Mouse (Mus musculus): ENCODE measurements around the gene Fxyd5. TPM values are rescaled to one million over a fixed set of nuclear protein-coding genes. Genes with fewer than 3 reads are reported as not detected.
A peak's percentile ranks its signal among the peaks of the same experiment; 100 is the strongest.

The Fxyd5 gene
- total RNA-seq (2014; rRNA removed) = 3.6 and 3.8 TPM in 2 replicates
- polyA plus RNA-seq (2012; rRNA removed) = 5.4 and 7.8 TPM in 2 replicates

- peak within 1 kb of the TSS; percentile 46 for H3K9ac ChIP-seq (ENCODE audit: low read depth, low read length)
- peak within 1 kb of the TSS; percentile 17; the same call in 1 of the 2 replicates for H3K27ac ChIP-seq (replicated peaks; ENCODE audit: insufficient read depth, low read depth, low read length)
- no peak for TF ChIP-seq POLR2A (IDR thresholded peaks at IDR 0.05; ENCODE audit: extremely low read depth, insufficient read depth, low read length)
- TF ChIP-seq CTCF (IDR thresholded peaks at IDR 0.05; ENCODE audit: low read depth, low read length) = no peak
- DNase-seq (ENCODE audit: extremely low read depth, low read depth, low spot score) = no peak
- H3K27me3 ChIP-seq (ENCODE audit: control insufficient read depth, insufficient read depth, low read length) = no peaks in the 10 kb centered on the region
- H3K4me1 ChIP-seq (ENCODE audit: control insufficient read depth, insufficient read depth, low read length) = no peaks in the 10 kb centered on the region
- H3K4me3 ChIP-seq (ENCODE audit: insufficient read depth, low read depth, low read length) = peak within 1 kb of the TSS; percentile 58
- 60% methylated on average over 10 of the region's 10 CpGs for WGBS
- no peaks in the 10 kb centered on the region for H3K79me2 ChIP-seq (ENCODE audit: control insufficient read depth, insufficient read depth, low read length)
- no peaks in the 10 kb centered on the region for H3K36me3 ChIP-seq (ENCODE audit: control insufficient read depth, insufficient read depth, low read length)
Observed at GRCm38 (mm10) chr7:31042431-31042910, at the start of gene Fxyd5. Gene Fxyd5 (minus strand): TSS chr7:31042481.

DNA sequence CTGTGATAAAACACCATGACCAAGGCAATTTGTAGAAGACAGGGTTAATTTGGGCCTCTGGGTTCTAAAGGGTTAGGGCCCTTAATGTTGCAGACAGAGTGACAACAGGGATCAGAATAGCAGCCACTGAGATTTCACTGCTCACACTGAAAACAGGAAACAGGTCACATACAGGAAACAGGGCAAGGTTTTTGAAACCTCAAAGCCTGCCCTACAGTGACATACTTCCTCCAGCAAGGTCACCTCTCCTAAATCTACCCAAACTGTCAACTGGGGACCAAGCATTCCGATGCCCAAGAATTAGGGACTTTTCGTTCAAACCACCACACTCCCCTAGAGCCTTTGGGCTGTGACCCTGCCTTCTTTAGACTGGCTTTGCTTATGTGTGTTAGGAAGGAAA, 47.4 kb upstream of the Fxyd5 start:
- no peak for DNase-seq (ENCODE audit: extremely low read depth, low read depth, low spot score)
- Histone ChIP-seq H3K79me2 (ENCODE audit: control insufficient read depth, insufficient read depth, low read length) (no peaks in the 10 kb centered on the region), H3K27me3 (ENCODE audit: control insufficient read depth, insufficient read depth, low read length) (no peaks in the 10 kb centered on the region), H3K36me3 (ENCODE audit: control insufficient read depth, insufficient read depth, low read length) (no peaks in the 10 kb centered on the region), H3K4me3 (ENCODE audit: insufficient read depth, low read depth, low read length) (no peak overlapping the region), H3K9ac (ENCODE audit: low read depth, low read length) (no peak overlapping the region), H3K4me1 (ENCODE audit: control insufficient read depth, insufficient read depth, low read length) (peaks cover 15% of the 10 kb centered on the region), H3K27ac (replicated peaks; ENCODE audit: insufficient read depth, low read depth, low read length) (no peak overlapping the region)
- WGBS = 88% methylated on average over 2 of the region's 2 CpGs
- no peak for TF ChIP-seq POLR2A (IDR thresholded peaks at IDR 0.05; ENCODE audit: extremely low read depth, insufficient read depth, low read length)
- TF ChIP-seq CTCF (IDR thresholded peaks at IDR 0.05; ENCODE audit: low read depth, low read length) = no peak

DNA sequence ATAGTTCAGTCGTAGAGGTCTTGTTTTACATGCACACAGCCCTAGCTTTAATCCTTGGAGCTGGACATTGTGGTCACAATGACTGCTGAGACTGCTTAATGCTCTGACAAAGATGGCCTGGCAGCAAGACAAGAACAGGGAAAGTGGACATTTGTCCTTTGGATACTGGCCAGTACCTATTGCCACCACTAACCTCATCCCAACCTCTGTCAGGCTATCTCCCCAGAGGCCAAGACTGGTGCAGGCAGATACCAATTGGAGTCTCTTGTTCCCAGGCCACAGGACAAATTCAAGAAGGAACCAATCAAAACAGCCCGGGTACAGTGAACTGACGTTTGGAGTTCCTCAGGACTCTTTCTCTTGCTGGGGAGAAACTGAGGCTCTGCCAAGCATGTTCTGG, 45.9 kb upstream of the Fxyd5 start:
- Histone ChIP-seq H3K79me2 (ENCODE audit: control insufficient read depth, insufficient read depth, low read length) (no peaks in the 10 kb centered on the region), H3K9ac (ENCODE audit: low read depth, low read length) (no peak overlapping the region), H3K4me1 (ENCODE audit: control insufficient read depth, insufficient read depth, low read length) (peaks cover 26% of the 10 kb centered on the region), H3K36me3 (ENCODE audit: control insufficient read depth, insufficient read depth, low read length) (no peaks in the 10 kb centered on the region), H3K27ac (replicated peaks; ENCODE audit: insufficient read depth, low read depth, low read length) (peak overlapping the region; percentile 5; the same call in 1 of the 2 replicates), H3K27me3 (ENCODE audit: control insufficient read depth, insufficient read depth, low read length) (no peaks in the 10 kb centered on the region), H3K4me3 (ENCODE audit: insufficient read depth, low read depth, low read length) (no peak overlapping the region)
- no peak for TF ChIP-seq POLR2A (IDR thresholded peaks at IDR 0.05; ENCODE audit: extremely low read depth, insufficient read depth, low read length)
- no peak for TF ChIP-seq CTCF (IDR thresholded peaks at IDR 0.05; ENCODE audit: low read depth, low read length)
- DNase-seq (ENCODE audit: extremely low read depth, low read depth, low spot score) = peak; percentile 94
- WGBS = 26% methylated on average over 3 of the region's 3 CpGs

DNA sequence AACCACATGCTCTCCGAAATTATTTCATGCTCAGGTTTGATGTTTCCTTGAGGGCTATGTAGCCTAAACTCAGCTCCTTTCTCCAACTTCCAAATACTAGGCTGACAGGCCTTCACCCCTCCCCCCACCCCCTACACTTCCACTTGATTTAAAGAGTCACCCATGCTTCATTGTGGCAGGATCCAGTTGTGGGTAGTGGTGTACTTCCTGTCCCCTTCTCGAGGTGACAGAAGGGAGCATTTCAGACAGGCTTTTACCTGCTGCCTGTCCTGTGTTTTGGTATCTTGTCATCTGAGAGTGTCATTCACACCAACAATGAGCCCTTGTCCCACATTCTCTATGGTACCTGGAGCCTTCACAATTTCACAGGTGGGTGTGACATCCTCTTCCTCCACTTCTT, 45.0 kb upstream of the Fxyd5 start:
- no peak overlapping the region for H3K9ac ChIP-seq (ENCODE audit: low read depth, low read length)
- WGBS = 62% methylated on average over 2 of the region's 2 CpGs
- H3K36me3 ChIP-seq (ENCODE audit: control insufficient read depth, insufficient read depth, low read length) = no peaks in the 10 kb centered on the region
- TF ChIP-seq CTCF (IDR thresholded peaks at IDR 0.05; ENCODE audit: low read depth, low read length) (no peak), POLR2A (IDR thresholded peaks at IDR 0.05; ENCODE audit: extremely low read depth, insufficient read depth, low read length) (no peak)
- DNase-seq (ENCODE audit: extremely low read depth, low read depth, low spot score) = no peak
- peaks cover 30% of the 10 kb centered on the region for H3K4me1 ChIP-seq (ENCODE audit: control insufficient read depth, insufficient read depth, low read length)
- no peaks in the 10 kb centered on the region for H3K27me3 ChIP-seq (ENCODE audit: control insufficient read depth, insufficient read depth, low read length)
- H3K79me2 ChIP-seq (ENCODE audit: control insufficient read depth, insufficient read depth, low read length) = no peaks in the 10 kb centered on the region
- H3K4me3 ChIP-seq (ENCODE audit: insufficient read depth, low read depth, low read length) = no peak overlapping the region
- no peak overlapping the region for H3K27ac ChIP-seq (replicated peaks; ENCODE audit: insufficient read depth, low read depth, low read length)

DNA sequence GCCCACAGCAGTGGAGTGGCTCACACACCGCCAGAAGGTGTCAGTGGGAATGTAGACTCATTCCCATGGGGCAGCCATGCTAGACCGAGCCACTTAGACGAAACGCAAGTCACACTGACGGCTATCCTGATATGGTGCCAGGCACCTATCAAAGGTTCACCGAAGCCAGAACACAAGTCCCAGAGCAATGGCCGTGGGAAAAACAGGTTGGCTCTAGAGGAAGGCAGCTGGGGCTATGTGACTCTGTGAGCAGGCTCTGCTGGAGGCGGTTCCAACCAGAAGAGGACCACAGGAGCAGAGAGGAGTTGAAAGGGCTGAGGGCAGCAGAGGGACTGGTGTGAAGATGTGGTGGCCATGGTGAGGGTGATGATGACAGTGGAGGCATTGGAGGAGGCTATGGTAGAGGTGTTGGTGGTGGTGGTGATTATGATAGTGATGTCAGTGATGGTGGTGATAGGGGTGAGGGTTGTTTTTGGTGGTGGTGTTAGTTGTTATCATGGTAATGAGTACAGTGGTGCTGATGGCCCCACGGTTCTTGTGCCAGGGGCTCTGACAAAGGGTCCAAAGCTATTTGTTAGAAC, 44.0 kb upstream of the Fxyd5 start:
- DNase-seq (ENCODE audit: extremely low read depth, low read depth, low spot score) = no peak
- TF ChIP-seq POLR2A (IDR thresholded peaks at IDR 0.05; ENCODE audit: extremely low read depth, insufficient read depth, low read length) (no peak), CTCF (IDR thresholded peaks at IDR 0.05; ENCODE audit: low read depth, low read length) (no peak)
- H3K9ac ChIP-seq (ENCODE audit: low read depth, low read length) = no peak overlapping the region
- no peaks in the 10 kb centered on the region for H3K27me3 ChIP-seq (ENCODE audit: control insufficient read depth, insufficient read depth, low read length)
- 96% methylated on average over 9 of the region's 9 CpGs for WGBS
- no peak overlapping the region for H3K27ac ChIP-seq (replicated peaks; ENCODE audit: insufficient read depth, low read depth, low read length)
- H3K4me3 ChIP-seq (ENCODE audit: insufficient read depth, low read depth, low read length) = no peak overlapping the region
- H3K79me2 ChIP-seq (ENCODE audit: control insufficient read depth, insufficient read depth, low read length) = no peaks in the 10 kb centered on the region
- H3K36me3 ChIP-seq (ENCODE audit: control insufficient read depth, insufficient read depth, low read length) = no peaks in the 10 kb centered on the region
- H3K4me1 ChIP-seq (ENCODE audit: control insufficient read depth, insufficient read depth, low read length) = peaks cover 30% of the 10 kb centered on the region

- H3K9ac ChIP-seq (ENCODE audit: low read depth, low read length) = no peak overlapping the region
- H3K4me3 ChIP-seq (ENCODE audit: insufficient read depth, low read depth, low read length) = no peak overlapping the region
- no peaks in the 10 kb centered on the region for H3K79me2 ChIP-seq (ENCODE audit: control insufficient read depth, insufficient read depth, low read length)
- peaks cover 33% of the 10 kb centered on the region for H3K4me1 ChIP-seq (ENCODE audit: control insufficient read depth, insufficient read depth, low read length)
- H3K36me3 ChIP-seq (ENCODE audit: control insufficient read depth, insufficient read depth, low read length) = no peaks in the 10 kb centered on the region
- 52% methylated on average over 3 of the region's 3 CpGs for WGBS
- H3K27ac ChIP-seq (replicated peaks; ENCODE audit: insufficient read depth, low read depth, low read length) = 0 out of 2 replicates have a peak overlapping the region, but pooled peaks have one; percentile 4
- DNase-seq (ENCODE audit: extremely low read depth, low read depth, low spot score) = no peak
- TF ChIP-seq POLR2A (IDR thresholded peaks at IDR 0.05; ENCODE audit: extremely low read depth, insufficient read depth, low read length) = no peak
- no peak for TF ChIP-seq CTCF (IDR thresholded peaks at IDR 0.05; ENCODE audit: low read depth, low read length)
- no peaks in the 10 kb centered on the region for H3K27me3 ChIP-seq (ENCODE audit: control insufficient read depth, insufficient read depth, low read length)
Observed at GRCm38 (mm10) chr7:31085171-31085570, 42.9 kb upstream of the Fxyd5 start.

All from liver, adult 2 months (tissue).